Mouse (Mus musculus): Measurements from ENCODE around the gene Dffb. TPM values are rescaled to one million over a fixed set of nuclear protein-coding genes. Genes with fewer than 3 reads are reported as not detected.
A peak's percentile ranks its signal among the peaks of the same experiment; 100 is the strongest.
"Not testable (repeated sequence)": the region's sequence is repeated elsewhere in the genome, so short reads cannot be mapped to it uniquely, and the experiment has no call there.

Dffb gene
- polyA plus RNA-seq, 1 experiment, result 15.7 TPM

GRCm38 (mm10) chr4:153943243-153943642 is 31.7 kb downstream of the Dffb start:
- TF ChIP-seq POLR2A (IDR thresholded peaks at IDR 0.05; ENCODE audit: borderline replicate concordance, control insufficient read depth, low read depth, low read length) (no peak), CTCF (IDR thresholded peaks at IDR 0.05; ENCODE audit: control insufficient read depth, insufficient read depth, low read length) (peak; percentile 51; the same call in 1 of the 2 replicates)
- WGBS, result 38% methylated on average over 4 of the region's 4 CpGs

GRCm38 (mm10) chr4:153929921-153930320 is 45.0 kb downstream of the Dffb start:
- TF ChIP-seq POLR2A (IDR thresholded peaks at IDR 0.05; ENCODE audit: borderline replicate concordance, control insufficient read depth, low read depth, low read length), result no peak
- TF ChIP-seq CTCF (IDR thresholded peaks at IDR 0.05; ENCODE audit: control insufficient read depth, insufficient read depth, low read length), result no peak
- 72% methylated on average over 4 of the region's 4 CpGs for WGBS
- Histone ChIP-seq H3K4me1 (ENCODE audit: control insufficient read depth, insufficient read depth, low read length) (no peaks in the 10 kb centered on the region), H3K27ac (ENCODE audit: control insufficient read depth, insufficient read depth, low read depth, low read length, poor library complexity) (no peak overlapping the region), H3K4me3 (replicated peaks; ENCODE audit: control insufficient read depth, low read depth, low read length) (no peak overlapping the region)

More at GRCm38 (mm10) chr4:153943243-153943642, 31.7 kb downstream of the Dffb start:
- Histone ChIP-seq H3K4me3 (replicated peaks; ENCODE audit: control insufficient read depth, low read depth, low read length) (no peak overlapping the region), H3K4me1 (ENCODE audit: control insufficient read depth, insufficient read depth, low read length) (no peaks in the 10 kb centered on the region), H3K27ac (ENCODE audit: control insufficient read depth, insufficient read depth, low read depth, low read length, poor library complexity) (no peak overlapping the region)

GRCm38 (mm10) chr4:153929425-153929824 is 45.5 kb downstream of the Dffb start:
- Histone ChIP-seq H3K27ac (ENCODE audit: control insufficient read depth, insufficient read depth, low read depth, low read length, poor library complexity) (no peak overlapping the region), H3K4me1 (ENCODE audit: control insufficient read depth, insufficient read depth, low read length) (no peaks in the 10 kb centered on the region), H3K4me3 (replicated peaks; ENCODE audit: control insufficient read depth, low read depth, low read length) (no peak overlapping the region)
- no peak for TF ChIP-seq POLR2A (IDR thresholded peaks at IDR 0.05; ENCODE audit: borderline replicate concordance, control insufficient read depth, low read depth, low read length)
- TF ChIP-seq CTCF (IDR thresholded peaks at IDR 0.05; ENCODE audit: control insufficient read depth, insufficient read depth, low read length), result no peak
- 62% methylated on average over 10 of the region's 10 CpGs for WGBS

GRCm38 (mm10) chr4:153928772-153929299 is 46.1 kb downstream of the Dffb start:
- H3K27ac ChIP-seq (ENCODE audit: control insufficient read depth, insufficient read depth, low read depth, low read length, poor library complexity), result no peak overlapping the region
- WGBS, result 81% methylated on average over 11 of the region's 11 CpGs
- no peak overlapping the region for H3K4me3 ChIP-seq (replicated peaks; ENCODE audit: control insufficient read depth, low read depth, low read length)
- TF ChIP-seq CTCF (IDR thresholded peaks at IDR 0.05; ENCODE audit: control insufficient read depth, insufficient read depth, low read length), result no peak
- TF ChIP-seq POLR2A (IDR thresholded peaks at IDR 0.05; ENCODE audit: borderline replicate concordance, control insufficient read depth, low read depth, low read length), result no peak
- no peaks in the 10 kb centered on the region for H3K4me1 ChIP-seq (ENCODE audit: control insufficient read depth, insufficient read depth, low read length)

- not testable (repeated sequence) for H3K4me3 ChIP-seq (replicated peaks; ENCODE audit: control insufficient read depth, low read depth, low read length); H3K4me1 ChIP-seq (ENCODE audit: control insufficient read depth, insufficient read depth, low read length); H3K27ac ChIP-seq (ENCODE audit: control insufficient read depth, insufficient read depth, low read depth, low read length, poor library complexity)
- 46% methylated on average over 4 of the region's 4 CpGs for WGBS
Measured at GRCm38 (mm10) chr4:153922090-153922489, 52.8 kb downstream of the Dffb start.

- H3K4me3 ChIP-seq (replicated peaks; ENCODE audit: control insufficient read depth, low read depth, low read length), result no peak overlapping the region
Measured at GRCm38 (mm10) chr4:153920517-153921233, 54.3 kb downstream of the Dffb start.

GRCm38 (mm10) chr4:153917773-153918500 is 57.0 kb downstream of the Dffb start:
- no peak overlapping the region for H3K4me3 ChIP-seq (replicated peaks; ENCODE audit: control insufficient read depth, low read depth, low read length)
- no peaks in the 10 kb centered on the region; the same call in 1 of the 2 replicates for H3K4me1 ChIP-seq (ENCODE audit: control insufficient read depth, insufficient read depth, low read length)
- WGBS, result 51% methylated on average over 8 of the region's 8 CpGs
- TF ChIP-seq CTCF (IDR thresholded peaks at IDR 0.05; ENCODE audit: control insufficient read depth, insufficient read depth, low read length), result no peak
- TF ChIP-seq POLR2A (IDR thresholded peaks at IDR 0.05; ENCODE audit: borderline replicate concordance, control insufficient read depth, low read depth, low read length), result no peak
- H3K27ac ChIP-seq (ENCODE audit: control insufficient read depth, insufficient read depth, low read depth, low read length, poor library complexity), result no peak overlapping the region

More at GRCm38 (mm10) chr4:153920517-153921233, 54.3 kb downstream of the Dffb start:
- Histone ChIP-seq H3K4me1 (ENCODE audit: control insufficient read depth, insufficient read depth, low read length) (no peaks in the 10 kb centered on the region; the same call in 1 of the 2 replicates), H3K27ac (ENCODE audit: control insufficient read depth, insufficient read depth, low read depth, low read length, poor library complexity) (no peak overlapping the region)
- no peak for TF ChIP-seq POLR2A (IDR thresholded peaks at IDR 0.05; ENCODE audit: borderline replicate concordance, control insufficient read depth, low read depth, low read length)
- no peak for TF ChIP-seq CTCF (IDR thresholded peaks at IDR 0.05; ENCODE audit: control insufficient read depth, insufficient read depth, low read length)
- 70% methylated on average over 9 of the region's 9 CpGs for WGBS

Other genes starting within 250 kb of the Dffb start
- gene A430005L14Rik, start 17.9 kb downstream of the Dffb start, polyA plus RNA-seq (2011; ENCODE audit: insufficient read depth, insufficient read length, low replicate concordance, missing spikeins), result 60.4 and 78.7 TPM in 2 replicates
- gene Cep104, start 68 bp upstream of the Dffb start, polyA plus RNA-seq (2011; ENCODE audit: insufficient read depth, insufficient read length, low replicate concordance, missing spikeins), result 7.9 and 11.1 TPM in 2 replicates
- 26.3 and 28.8 TPM in 2 replicates for gene Lrrc47, start 36.6 kb upstream of the Dffb start, polyA plus RNA-seq (2011; ENCODE audit: insufficient read depth, insufficient read length, low replicate concordance, missing spikeins)
- gene Smim1, start 51.1 kb upstream of the Dffb start, polyA plus RNA-seq (2011; ENCODE audit: insufficient read depth, insufficient read length, low replicate concordance, missing spikeins), result 67.7 and 73.2 TPM in 2 replicates
- gene Ccdc27, start 67.6 kb upstream of the Dffb start, polyA plus RNA-seq (2011; ENCODE audit: insufficient read depth, insufficient read length, low replicate concordance, missing spikeins), result not detected in 2 replicates
- not detected in 2 replicates for gene Trp73, start 165.1 kb upstream of the Dffb start, polyA plus RNA-seq (2011; ENCODE audit: insufficient read depth, insufficient read length, low replicate concordance, missing spikeins)
- gene Wrap73, start 167.2 kb upstream of the Dffb start, polyA plus RNA-seq (2011; ENCODE audit: insufficient read depth, insufficient read length, low replicate concordance, missing spikeins), result 7.4 and 9.0 TPM in 2 replicates
- 101 and 105 TPM in 2 replicates for gene Tprgl, start 185.5 kb upstream of the Dffb start, polyA plus RNA-seq (2011; ENCODE audit: insufficient read depth, insufficient read length, low replicate concordance, missing spikeins)
- 0.22 TPM in 1 of 2 replicates, not detected in the other for gene Megf6, start 195.6 kb upstream of the Dffb start, polyA plus RNA-seq (2011; ENCODE audit: insufficient read depth, insufficient read length, low replicate concordance, missing spikeins)

Data from bone marrow, adult 2 months (tissue).